Mouse (Mus musculus) forebrain, embryonic 12.5 days (tissue): Measurements from ENCODE around the gene Alpk3. TPM values are rescaled to one million over a fixed set of nuclear protein-coding genes. Genes with fewer than 3 reads are reported as not detected.

Experiments
- ATAC-seq: fragments of 200-750 bp; cut with Nextera tagmentation; 2 replicates; pipeline ENCODE4 v1.8.0; 2017; ENCODE audit warnings: moderate TSS enrichment; ENCODE audit not compliant: low FRiP score
- H3K27ac ChIP-seq: fragments of 300-500 bp; sonication (generic); 2 replicates; pipeline ENCODE4 v1.5.1; 2016; ENCODE audit warnings: mild to moderate bottlenecking
- H3K27me3 ChIP-seq: fragments of 300-500 bp; sonication (generic); 2 replicates; pipeline ENCODE4 v1.6.1; 2016; ENCODE audit warnings: mild to moderate bottlenecking
- H3K36me3 ChIP-seq: fragments of 300-500 bp; sonication (generic); replicated peaks from 2 replicates; pipeline ENCODE4 v1.6.1; 2016; ENCODE audit warnings: mild to moderate bottlenecking
- H3K4me1 ChIP-seq: fragments of 300-500 bp; sonication (generic); 2 replicates; pipeline ENCODE4 v1.6.1; 2016
- H3K4me2 ChIP-seq: fragments of 300-500 bp; sonication (generic); 2 replicates; pipeline ENCODE4 v1.6.1; 2016; ENCODE audit warnings: mild to moderate bottlenecking, moderate library complexity
- H3K4me3 ChIP-seq: fragments of 300-500 bp; sonication (generic); replicated peaks from 2 replicates; pipeline ENCODE4 v1.5.1; 2016; ENCODE audit warnings: mild to moderate bottlenecking
- H3K9ac ChIP-seq: fragments of 300-500 bp; sonication (generic); 2 replicates; pipeline ENCODE4 v1.6.1; 2016; ENCODE audit warnings: mild to moderate bottlenecking
- H3K9me3 ChIP-seq: fragments of 300-500 bp; sonication (generic); 2 replicates; pipeline ENCODE4 v1.6.1; 2016
- WGBS: fragments of 180-500 bp; shearing (Covaris S2); methylation state at CpG from one replicate; pipeline ENCODE4 v1.1.7; 2016; 5-methylcytosine and 5-hydroxymethylcytosine counted together
- polyA plus RNA-seq: library from polyadenylated mRNA; unstranded; fragments of >200 nt; fragmentation: Nextera tagmentation; extraction: Ambion mirVana; gene quantifications from 2 replicates; pipeline ENCODE4 v1.2.1, GENCODE M21; 2016

The Alpk3 gene
- polyA plus RNA-seq, 1 experiment from 2014 or later: 0.08 TPM

DNA sequence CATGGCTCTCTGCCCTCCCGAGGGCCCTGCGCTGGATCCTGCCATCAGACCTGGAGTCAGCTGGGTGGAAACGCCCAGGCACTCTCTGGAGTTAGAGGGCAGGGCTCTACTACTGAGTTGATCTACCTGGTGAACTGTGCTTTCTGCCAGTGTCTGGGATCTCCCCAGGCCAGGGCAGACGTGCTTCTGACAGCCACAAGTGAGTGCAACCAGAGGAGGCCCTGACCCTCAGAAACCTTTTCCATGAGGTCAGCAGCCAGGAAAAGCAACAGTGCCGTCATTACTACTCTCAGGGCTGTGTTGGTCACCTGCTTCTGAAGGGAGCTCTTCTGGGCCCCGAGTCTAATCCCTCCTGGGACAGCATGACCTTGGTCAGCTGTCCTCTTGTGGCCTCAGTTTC, 19.6 kb downstream of the Alpk3 start:
- Histone ChIP-seq H3K27me3 (no peaks in the 10 kb centered on the region), H3K4me3 (no peak overlapping the region), H3K36me3 (no peaks in the 10 kb centered on the region), H3K9ac (no peak overlapping the region), H3K9me3 (no peaks in the 10 kb centered on the region), H3K4me1 (no peaks in the 10 kb centered on the region), H3K4me2 (no peak overlapping the region), H3K27ac (no peak overlapping the region)
- 76% methylated on average over 6 of the region's 6 CpGs for WGBS
- ATAC-seq: no peak

DNA sequence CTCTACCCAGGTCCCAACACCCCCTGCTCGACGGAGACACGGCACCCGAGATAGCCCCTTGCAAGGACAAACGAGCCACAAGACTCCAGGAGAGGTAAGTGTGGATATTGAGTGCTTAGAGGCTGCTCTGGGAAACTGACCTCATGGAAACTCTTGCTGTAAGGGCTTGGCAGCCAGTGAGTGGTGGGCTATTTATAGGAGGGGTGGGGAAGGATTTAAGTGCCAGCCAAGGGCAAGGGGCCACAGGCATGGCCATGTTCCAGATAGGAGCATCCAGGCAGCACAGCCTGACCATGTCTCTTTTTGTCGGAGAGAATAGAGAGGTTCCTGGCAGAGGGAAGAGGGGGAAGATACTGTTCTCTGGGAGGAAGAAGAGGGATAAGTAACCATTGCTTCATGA, 21.3 kb downstream of the Alpk3 start:
- no peak overlapping the region for H3K4me3 ChIP-seq
- no peaks in the 10 kb centered on the region for H3K27me3 ChIP-seq
- H3K4me2 ChIP-seq: no peak overlapping the region
- no peak for ATAC-seq
- 92% methylated on average over 6 of the region's 6 CpGs for WGBS
- no peaks in the 10 kb centered on the region for H3K4me1 ChIP-seq
- H3K9ac ChIP-seq: no peak overlapping the region
- no peaks in the 10 kb centered on the region for H3K9me3 ChIP-seq
- no peaks in the 10 kb centered on the region for H3K36me3 ChIP-seq
- no peak overlapping the region for H3K27ac ChIP-seq

DNA sequence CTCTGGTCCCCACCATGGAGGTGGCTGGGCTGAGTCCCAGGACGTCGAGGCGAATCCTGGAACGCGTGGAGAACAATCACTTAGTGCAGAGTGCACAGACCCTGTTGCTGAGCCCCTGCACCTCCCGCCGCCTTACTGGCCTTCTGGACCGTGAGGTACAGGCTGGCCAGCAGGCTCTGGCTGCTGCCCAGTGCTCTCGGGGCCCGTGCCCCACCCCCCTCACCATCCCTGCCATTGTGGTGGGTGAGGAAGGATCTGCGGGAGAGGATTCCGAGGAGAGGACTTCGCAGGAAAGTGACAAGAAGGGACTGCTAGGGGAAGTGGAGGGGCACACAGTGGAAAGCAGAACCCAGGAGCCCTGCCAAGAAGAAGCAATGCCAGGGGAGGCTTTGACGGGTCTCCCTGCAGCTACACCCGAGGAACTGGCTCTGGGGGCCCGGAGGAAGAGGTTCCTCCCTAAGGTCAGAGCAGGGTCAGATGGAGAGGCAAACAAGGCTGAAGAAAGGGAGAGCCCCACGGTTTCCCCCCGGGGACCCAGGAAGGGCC, 36.1 kb downstream of the Alpk3 start:
- H3K4me1 ChIP-seq: peaks cover 4% of the 10 kb centered on the region; the same call in 1 of the 2 replicates
- H3K9me3 ChIP-seq: no peaks in the 10 kb centered on the region
- no peak for ATAC-seq
- H3K4me3 ChIP-seq: no peak overlapping the region
- H3K27me3 ChIP-seq: no peaks in the 10 kb centered on the region
- H3K9ac ChIP-seq: no peak overlapping the region
- H3K4me2 ChIP-seq: no peak overlapping the region
- WGBS: 54% methylated on average over 18 of the region's 18 CpGs
- no peak overlapping the region for H3K27ac ChIP-seq
- H3K36me3 ChIP-seq: no peaks in the 10 kb centered on the region

DNA sequence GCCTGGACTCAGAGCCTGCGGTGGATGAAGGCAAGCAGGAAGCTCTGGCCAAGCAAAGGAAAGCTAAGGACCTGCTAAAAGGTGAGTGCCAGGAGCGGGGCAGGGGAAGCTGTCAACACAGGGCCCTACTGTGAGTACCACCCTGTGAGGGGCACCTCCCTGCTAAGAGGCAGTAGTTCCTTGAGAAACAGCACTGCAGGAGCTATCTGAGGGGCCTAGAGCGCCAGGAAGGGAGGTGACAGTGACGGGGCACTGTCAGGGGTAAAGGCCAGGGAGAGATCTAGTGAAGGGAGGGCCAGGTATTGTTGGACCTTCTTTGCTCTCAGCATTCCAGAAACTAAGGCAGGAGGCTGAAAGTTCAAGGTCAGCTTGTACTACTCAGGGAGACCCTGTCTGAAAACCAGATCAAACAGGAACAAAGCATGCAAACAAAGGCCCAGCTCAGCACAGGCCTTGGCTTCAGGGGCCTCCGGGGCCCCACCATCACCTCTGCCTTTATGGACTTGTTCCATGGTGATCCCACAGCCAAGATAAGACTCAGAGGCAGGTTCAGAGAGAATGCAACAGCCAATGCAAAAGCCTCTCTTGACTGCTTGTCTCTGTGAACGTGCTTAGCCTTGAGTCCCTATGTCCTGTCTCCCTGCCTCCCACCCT, 36.8 kb downstream of the Alpk3 start:
- Histone ChIP-seq H3K36me3 (no peaks in the 10 kb centered on the region), H3K27me3 (no peaks in the 10 kb centered on the region), H3K27ac (no peak overlapping the region), H3K4me3 (no peak overlapping the region), H3K4me2 (no peak overlapping the region), H3K4me1 (peaks cover 4% of the 10 kb centered on the region; the same call in 1 of the 2 replicates), H3K9me3 (no peaks in the 10 kb centered on the region), H3K9ac (no peak overlapping the region)
- 71% methylated on average over 6 of the region's 6 CpGs for WGBS
- ATAC-seq: no peak

DNA sequence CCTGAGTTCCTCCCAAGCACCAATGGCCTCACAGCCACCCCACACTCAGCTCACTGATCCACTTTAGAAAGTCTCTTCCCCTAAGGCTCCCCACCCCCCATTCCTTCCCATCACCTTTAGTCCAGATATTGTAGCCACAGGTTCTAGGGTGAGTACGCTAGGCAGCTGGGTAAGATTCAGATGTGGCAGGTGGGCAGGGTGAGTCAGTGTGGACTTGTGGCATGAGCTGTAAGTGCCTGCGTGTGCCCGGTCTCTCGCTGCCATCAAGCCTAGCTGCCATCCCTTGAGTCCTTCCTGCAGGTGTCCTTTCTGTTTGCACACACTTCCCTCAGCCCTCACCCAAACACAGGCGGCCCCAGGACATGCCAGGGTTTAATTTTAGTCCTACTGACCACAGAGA, 42.9 kb downstream of the Alpk3 start:
- Histone ChIP-seq H3K27ac (no peak overlapping the region), H3K4me1 (no peaks in the 10 kb centered on the region), H3K9me3 (no peaks in the 10 kb centered on the region), H3K4me2 (no peak overlapping the region), H3K9ac (no peak overlapping the region), H3K4me3 (no peak overlapping the region), H3K27me3 (no peaks in the 10 kb centered on the region), H3K36me3 (no peaks in the 10 kb centered on the region)
- WGBS: 89% methylated on average over 5 of the region's 5 CpGs
- ATAC-seq: no peak

DNA sequence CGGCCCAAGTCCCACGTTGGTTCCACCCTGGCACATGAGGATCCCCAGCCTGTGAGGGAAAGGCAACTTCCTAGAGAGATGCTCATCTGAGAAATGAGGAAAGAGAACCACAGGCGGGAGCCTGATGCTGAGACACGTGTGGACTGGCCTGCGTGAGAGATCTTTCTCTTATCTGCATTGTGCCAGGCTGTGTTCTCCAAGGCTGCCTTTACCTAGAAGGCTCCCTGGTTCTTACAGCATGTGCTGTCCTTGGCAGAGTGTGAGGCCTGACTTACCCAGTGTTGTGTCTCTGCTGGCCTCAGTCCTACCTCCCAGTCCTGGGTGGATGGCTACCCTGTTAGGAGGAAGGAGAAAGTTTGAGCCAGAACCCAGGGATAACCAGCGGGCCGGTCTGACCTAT, 45.5 kb downstream of the Alpk3 start:
- no peak overlapping the region for H3K27ac ChIP-seq
- ATAC-seq: no peak
- WGBS: 90% methylated on average over 7 of the region's 7 CpGs
- no peaks in the 10 kb centered on the region for H3K9me3 ChIP-seq
- no peak overlapping the region for H3K4me3 ChIP-seq
- no peaks in the 10 kb centered on the region for H3K4me1 ChIP-seq
- H3K27me3 ChIP-seq: no peaks in the 10 kb centered on the region
- no peak overlapping the region for H3K9ac ChIP-seq
- no peak overlapping the region for H3K4me2 ChIP-seq
- H3K36me3 ChIP-seq: no peaks in the 10 kb centered on the region

DNA sequence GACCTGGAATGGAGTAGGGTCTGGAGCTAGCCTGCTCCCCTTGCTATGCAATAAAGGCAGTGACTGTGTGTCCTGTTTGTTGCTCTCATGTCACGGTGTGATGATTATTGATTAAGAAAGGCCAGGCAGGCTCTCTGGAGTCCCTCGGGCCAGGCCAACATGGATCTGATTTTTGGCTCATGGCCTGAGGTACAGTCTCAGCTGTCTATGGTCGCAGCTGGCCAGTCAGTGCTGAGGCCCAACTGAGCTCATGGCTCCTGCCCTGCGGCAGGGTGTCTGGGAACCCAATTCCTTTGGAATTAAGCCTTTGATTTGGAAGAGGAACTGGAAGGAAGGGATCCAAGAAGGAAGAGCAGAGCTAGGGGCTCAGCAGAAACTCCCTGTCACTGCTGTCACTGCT, 48.1 kb downstream of the Alpk3 start:
- Histone ChIP-seq H3K9ac (no peak overlapping the region), H3K4me1 (peaks cover 6% of the 10 kb centered on the region; the same call in 1 of the 2 replicates), H3K4me3 (no peak overlapping the region), H3K27me3 (no peaks in the 10 kb centered on the region), H3K27ac (no peak overlapping the region), H3K36me3 (no peaks in the 10 kb centered on the region), H3K9me3 (no peaks in the 10 kb centered on the region), H3K4me2 (no peak overlapping the region)
- no peak for ATAC-seq
- 58% methylated on average over 4 of the region's 4 CpGs for WGBS

DNA sequence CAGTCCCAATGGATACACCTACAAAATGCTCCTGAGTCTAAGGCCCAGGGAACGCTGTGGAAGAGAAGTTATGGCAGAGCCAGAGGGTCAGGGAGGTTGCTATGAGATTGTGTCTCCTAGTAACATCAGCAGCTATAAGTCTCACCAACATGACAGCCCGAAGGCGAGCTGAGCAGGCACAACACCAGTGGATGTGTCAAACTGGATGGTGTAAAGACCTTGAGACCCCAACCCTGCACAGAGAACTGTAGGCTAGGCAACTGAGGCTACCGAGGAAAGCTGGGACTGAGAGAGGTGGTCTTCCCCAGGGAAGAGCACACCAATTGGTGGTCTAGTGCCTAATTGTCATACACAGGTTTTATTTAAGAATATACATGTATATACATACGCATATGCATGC, 50.8 kb downstream of the Alpk3 start:
- no peak for ATAC-seq
- H3K9ac ChIP-seq: no peak overlapping the region
- no peaks in the 10 kb centered on the region for H3K36me3 ChIP-seq
- 91% methylated on average over 5 of the region's 5 CpGs for WGBS
- peaks cover 6% of the 10 kb centered on the region; the same call in 1 of the 2 replicates for H3K4me1 ChIP-seq
- no peak overlapping the region for H3K27ac ChIP-seq
- H3K4me2 ChIP-seq: no peak overlapping the region
- H3K4me3 ChIP-seq: no peak overlapping the region
- no peaks in the 10 kb centered on the region for H3K27me3 ChIP-seq
- H3K9me3 ChIP-seq: no peaks in the 10 kb centered on the region

DNA sequence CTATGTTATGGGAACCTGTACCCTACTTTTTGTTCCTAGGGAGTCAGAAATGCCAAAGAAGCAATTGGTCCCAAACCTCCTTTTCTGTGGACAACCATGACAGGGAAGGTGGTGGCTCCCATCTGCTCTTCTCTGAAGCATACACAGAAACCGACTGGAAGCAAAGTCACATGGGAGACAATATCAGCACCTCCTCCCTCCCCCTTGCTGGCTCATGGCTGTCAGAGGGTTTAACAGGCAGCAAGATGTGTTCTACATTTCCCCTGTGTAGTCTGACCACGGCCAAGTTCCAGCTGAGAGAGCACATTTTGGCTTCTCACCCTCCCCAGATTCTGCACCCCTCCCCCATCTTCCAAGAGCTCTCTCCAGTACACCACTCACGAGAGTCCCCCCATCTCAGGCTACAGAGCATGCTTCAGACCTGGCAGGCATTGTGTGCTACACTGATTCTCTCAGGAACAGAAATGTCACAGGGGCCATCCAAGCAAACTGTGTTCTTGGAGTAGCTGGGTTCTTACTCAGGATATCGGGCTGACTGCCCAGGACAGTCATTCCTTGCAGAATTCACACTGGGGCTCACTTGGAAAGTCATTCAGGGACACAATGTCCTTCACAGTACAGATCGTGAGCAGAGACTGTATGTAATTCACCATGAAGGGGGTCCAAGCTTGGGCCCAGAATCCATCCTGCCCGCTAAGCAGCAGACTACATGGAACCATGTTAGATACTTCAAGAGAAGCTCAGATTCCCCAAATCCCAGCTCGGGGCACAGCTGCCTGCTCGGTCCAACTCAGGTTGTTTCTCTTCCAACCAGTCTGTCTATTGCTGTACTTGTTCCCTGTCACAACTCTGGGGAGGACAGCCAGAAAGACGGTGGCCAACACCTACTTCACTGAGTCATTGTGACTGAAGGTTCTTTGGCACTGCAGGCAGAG, 52.6 kb downstream of the Alpk3 start:
- Histone ChIP-seq H3K27ac (no peak overlapping the region), H3K4me1 (peaks cover 6% of the 10 kb centered on the region; the same call in 1 of the 2 replicates), H3K9ac (no peak overlapping the region), H3K4me3 (no peak overlapping the region), H3K27me3 (no peaks in the 10 kb centered on the region), H3K9me3 (no peaks in the 10 kb centered on the region), H3K4me2 (no peak overlapping the region), H3K36me3 (no peaks in the 10 kb centered on the region)
- no peak for ATAC-seq
- 75% methylated on average over 9 of the region's 9 CpGs for WGBS

DNA sequence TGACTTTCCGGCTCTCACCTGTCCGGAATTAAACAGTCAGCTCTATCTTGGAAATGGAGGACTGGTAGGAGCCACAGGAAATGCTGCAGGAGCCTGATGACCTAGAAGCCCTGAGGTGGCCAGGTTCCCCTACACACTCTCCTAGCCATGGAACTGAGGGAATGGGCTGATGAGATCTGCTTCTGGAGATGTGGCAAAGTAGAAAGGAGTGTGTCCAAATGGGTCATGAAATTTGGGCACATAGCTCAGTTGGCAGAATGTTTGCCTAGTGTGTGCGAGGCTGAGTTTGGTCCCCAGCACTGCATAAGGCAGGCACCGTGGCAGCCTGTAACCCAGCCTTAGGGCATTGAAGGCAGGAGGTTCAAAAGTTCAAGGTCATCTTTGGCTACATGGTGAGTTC, 53.4 kb downstream of the Alpk3 start:
- Histone ChIP-seq H3K27me3 (no peaks in the 10 kb centered on the region), H3K4me3 (no peak overlapping the region), H3K9me3 (no peaks in the 10 kb centered on the region), H3K27ac (no peak overlapping the region), H3K36me3 (no peaks in the 10 kb centered on the region), H3K9ac (no peak overlapping the region), H3K4me1 (peaks cover 6% of the 10 kb centered on the region; the same call in 1 of the 2 replicates), H3K4me2 (no peak overlapping the region)
- 92% methylated on average over 4 of the region's 4 CpGs for WGBS
- ATAC-seq: no peak

DNA sequence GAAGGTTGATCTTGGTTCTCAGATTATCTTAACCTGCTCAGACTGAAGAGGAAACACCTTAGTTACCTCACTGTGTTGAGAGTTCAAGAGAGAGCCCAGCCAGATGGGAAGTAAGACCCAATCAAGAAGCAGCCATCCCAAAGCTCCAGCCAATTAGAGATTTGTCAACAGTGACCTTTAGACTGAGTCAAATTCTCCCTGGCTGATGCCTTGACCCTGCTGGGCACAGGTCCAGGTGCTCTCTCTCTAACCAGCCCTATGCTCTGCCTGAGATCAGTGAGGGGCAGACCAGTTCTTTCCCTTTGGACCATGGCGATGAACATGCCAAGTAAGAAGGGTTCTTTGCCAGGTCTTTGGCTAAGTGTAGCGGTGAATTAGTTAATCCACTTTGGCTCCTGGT, 54.3 kb downstream of the Alpk3 start:
- Histone ChIP-seq H3K4me2 (no peak overlapping the region), H3K27ac (no peak overlapping the region), H3K36me3 (no peaks in the 10 kb centered on the region), H3K9me3 (no peaks in the 10 kb centered on the region), H3K27me3 (no peaks in the 10 kb centered on the region), H3K4me3 (no peak overlapping the region), H3K9ac (no peak overlapping the region), H3K4me1 (peaks cover 6% of the 10 kb centered on the region; the same call in 1 of the 2 replicates)
- ATAC-seq: no peak
- 94% methylated on average over 2 of the region's 2 CpGs for WGBS

DNA sequence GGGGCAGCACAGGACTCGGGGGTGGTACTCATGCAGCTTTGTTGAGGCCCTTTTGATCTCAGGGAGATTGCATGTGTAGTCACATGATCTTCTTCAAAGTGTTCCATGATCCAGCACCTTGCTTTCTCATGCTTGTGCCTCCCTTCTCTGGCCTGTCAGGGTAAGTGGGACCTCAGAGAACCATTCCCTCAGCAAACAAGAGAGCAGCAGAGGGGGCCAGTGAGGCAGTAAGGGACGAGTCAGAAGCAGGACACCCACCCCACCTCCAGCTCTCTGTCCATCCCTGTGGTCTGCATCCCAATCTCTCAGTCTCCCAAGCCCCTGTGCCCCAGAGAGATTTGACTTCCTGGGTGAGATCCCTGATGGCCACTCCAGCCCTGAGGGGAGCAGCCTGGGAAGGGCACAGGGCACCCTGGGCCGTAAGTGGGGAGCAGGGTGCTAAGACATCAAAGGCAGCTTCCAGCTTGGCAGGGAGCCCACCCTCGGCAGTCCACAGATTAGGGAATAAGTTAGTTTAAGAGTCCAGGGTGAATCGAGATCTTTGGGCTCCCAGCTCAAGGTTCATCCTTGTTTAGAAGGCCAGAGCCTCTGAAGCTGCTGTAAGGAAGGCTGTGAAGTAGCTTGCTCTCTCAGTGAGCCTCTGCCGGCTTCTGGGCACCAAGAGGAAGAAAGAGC, 55.4 kb downstream of the Alpk3 start:
- ATAC-seq: no peak
- Histone ChIP-seq H3K9ac (no peak overlapping the region), H3K9me3 (no peaks in the 10 kb centered on the region), H3K27me3 (no peaks in the 10 kb centered on the region), H3K36me3 (no peaks in the 10 kb centered on the region), H3K4me3 (no peak overlapping the region), H3K4me1 (peaks cover 6% of the 10 kb centered on the region; the same call in 1 of the 2 replicates), H3K4me2 (no peak overlapping the region), H3K27ac (no peak overlapping the region)
- WGBS: 60% methylated on average over 6 of the region's 6 CpGs
